Mouse (Mus musculus) limb, embryonic 12.5 days (tissue): ENCODE measurements around the gene Nmur1. TPM values are rescaled to one million over a fixed set of nuclear protein-coding genes. Genes with fewer than 3 reads are reported as not detected.
"Not testable (repeated sequence)": the region's sequence is repeated elsewhere in the genome, so short reads cannot be mapped to it uniquely, and the experiment has no call there.

ENCODE experiments used
- ATAC-seq: fragments of 200-750 bp; cut with Nextera tagmentation; 2 replicates; pipeline ENCODE4 v1.8.0; 2017; ENCODE audit warnings: low read depth, moderate TSS enrichment; ENCODE audit not compliant: insufficient number of reproducible peaks, insufficient read depth, low FRiP score, low TSS enrichment
- H3K27ac ChIP-seq: fragments of 300-500 bp; sonication (generic); 2 replicates; pipeline ENCODE4 v1.5.1; 2016; ENCODE audit warnings: mild to moderate bottlenecking, moderate library complexity
- H3K27me3 ChIP-seq: fragments of 300-500 bp; sonication (generic); 2 replicates; pipeline ENCODE4 v1.6.1; 2016; ENCODE audit warnings: mild to moderate bottlenecking, moderate library complexity
- H3K36me3 ChIP-seq: fragments of 300-500 bp; sonication (generic); 2 replicates; pipeline ENCODE4 v1.6.1; 2016; ENCODE audit warnings: mild to moderate bottlenecking, moderate library complexity
- H3K4me1 ChIP-seq: fragments of 300-500 bp; sonication (generic); replicated peaks from 2 replicates; pipeline ENCODE4 v1.6.1; 2016
- H3K4me2 ChIP-seq: fragments of 300-500 bp; sonication (generic); 2 replicates; pipeline ENCODE4 v1.6.1; 2016; ENCODE audit warnings: mild to moderate bottlenecking, moderate library complexity
- H3K4me3 ChIP-seq: fragments of 300-500 bp; sonication (generic); replicated peaks from 2 replicates; pipeline ENCODE4 v1.5.1; 2016; ENCODE audit warnings: mild to moderate bottlenecking
- H3K9ac ChIP-seq: fragments of 300-500 bp; sonication (generic); replicated peaks from 2 replicates; pipeline ENCODE4 v1.6.1; 2016; ENCODE audit warnings: mild to moderate bottlenecking, moderate library complexity
- H3K9me3 ChIP-seq: fragments of 300-500 bp; sonication (generic); 2 replicates; pipeline ENCODE4 v1.6.1; 2016; ENCODE audit warnings: mild to moderate bottlenecking, moderate library complexity
- WGBS: fragments of 180-500 bp; shearing (Covaris S2); methylation state at CpG from one replicate; pipeline ENCODE4 v1.1.7; 2016; 5-methylcytosine and 5-hydroxymethylcytosine counted together
- microRNA-seq: library from miRNA; unstranded; fragments of <30 nt; microRNA quantifications from one replicate; pipeline ENCODE4, GENCODE M21; 2017
- polyA plus RNA-seq: library from polyadenylated mRNA; unstranded; fragments of >200 nt; fragmentation: Nextera tagmentation; extraction: Ambion mirVana; gene quantifications from 2 replicates; pipeline ENCODE4 v1.2.1, GENCODE M21; 2016

Nmur1 gene
- polyA plus RNA-seq, 1 experiment from 2014 or later, result not detected

GRCm38 (mm10) chr1:86343969-86344861 is 81.8 kb downstream of the Nmur1 start:
- Histone ChIP-seq H3K9me3 (no peaks in the 10 kb centered on the region), H3K27ac (no peak overlapping the region), H3K27me3 (no peaks in the 10 kb centered on the region), H3K4me3 (no peak overlapping the region), H3K4me2 (no peak overlapping the region), H3K36me3 (peaks cover 31% of the 10 kb centered on the region), H3K4me1 (no peaks in the 10 kb centered on the region), H3K9ac (no peak overlapping the region)
- WGBS, result 63% methylated on average over 4 of the region's 4 CpGs
- ATAC-seq, result no peak

- H3K9ac ChIP-seq, result no peak overlapping the region
- H3K27ac ChIP-seq, result no peak overlapping the region
- ATAC-seq, result no peak
- H3K9me3 ChIP-seq, result no peaks in the 10 kb centered on the region
- no peak overlapping the region for H3K4me3 ChIP-seq
- no peaks in the 10 kb centered on the region for H3K4me1 ChIP-seq
- no peak overlapping the region for H3K4me2 ChIP-seq
- H3K27me3 ChIP-seq, result no peaks in the 10 kb centered on the region
- WGBS, result 86% methylated on average over 1 of the region's 1 CpGs
- H3K36me3 ChIP-seq, result peaks cover 21% of the 10 kb centered on the region
Measured at GRCm38 (mm10) chr1:86343087-86343645, 82.9 kb downstream of the Nmur1 start.

- ATAC-seq, result no peak
- Histone ChIP-seq H3K27me3 (no peaks in the 10 kb centered on the region), H3K4me2 (no peak overlapping the region), H3K4me3 (no peak overlapping the region), H3K9ac (no peak overlapping the region), H3K36me3 (peaks cover 13% of the 10 kb centered on the region), H3K4me1 (no peaks in the 10 kb centered on the region), H3K9me3 (no peaks in the 10 kb centered on the region), H3K27ac (no peak overlapping the region)
- WGBS, result 94% methylated on average over 2 of the region's 2 CpGs
Measured at GRCm38 (mm10) chr1:86342371-86342770, 83.7 kb downstream of the Nmur1 start.

- H3K4me1 ChIP-seq, ATAC-seq, H3K27me3 ChIP-seq, H3K27ac ChIP-seq, H3K4me2 ChIP-seq, H3K4me3 ChIP-seq, H3K36me3 ChIP-seq, H3K9ac ChIP-seq, H3K9me3 ChIP-seq: not testable (repeated sequence)
- 94% methylated on average over 2 of the region's 2 CpGs for WGBS
Measured at GRCm38 (mm10) chr1:86341096-86341495, 84.9 kb downstream of the Nmur1 start.

GRCm38 (mm10) chr1:86339156-86339812 is 86.7 kb downstream of the Nmur1 start:
- WGBS, result 28% methylated on average over 4 of the region's 4 CpGs
- no peak overlapping the region for H3K4me2 ChIP-seq
- H3K4me3 ChIP-seq, result no peak overlapping the region
- no peaks in the 10 kb centered on the region for H3K9me3 ChIP-seq
- no peaks in the 10 kb centered on the region for H3K36me3 ChIP-seq
- no peak overlapping the region for H3K27ac ChIP-seq
- H3K4me1 ChIP-seq, result no peaks in the 10 kb centered on the region
- ATAC-seq, result no peak
- no peak overlapping the region for H3K9ac ChIP-seq
- H3K27me3 ChIP-seq, result no peaks in the 10 kb centered on the region

GRCm38 (mm10) chr1:86336330-86336729 is 89.7 kb downstream of the Nmur1 start:
- Histone ChIP-seq H3K4me1 (no peaks in the 10 kb centered on the region), H3K4me2 (no peak overlapping the region), H3K4me3 (no peak overlapping the region), H3K9ac (no peak overlapping the region), H3K9me3 (no peaks in the 10 kb centered on the region), H3K36me3 (no peaks in the 10 kb centered on the region), H3K27me3 (no peaks in the 10 kb centered on the region), H3K27ac (no peak overlapping the region)
- WGBS, result 32% methylated on average over 2 of the region's 2 CpGs
- ATAC-seq, result no peak

Small RNA genes lying within 50 kb of the gene (microRNA-seq; reads per million reads assigned to microRNA genes)
- 40.7 reads per million, percentile 41 among the genes with 10 or more reads in this experiment for gene mmu-mir-3535

Other genes starting within 250 kb of the Nmur1 start
- 5.9 and 7.1 TPM in 2 replicates for gene B3gnt7, start 123.4 kb downstream of the Nmur1 start, polyA plus RNA-seq
- gene Ncl, start 66.8 kb downstream of the Nmur1 start, polyA plus RNA-seq, result 467 and 515 TPM in 2 replicates
- not detected in 2 replicates for gene Tex44, start 101 bp upstream of the Nmur1 start, polyA plus RNA-seq
- 3,930 and 4,018 TPM in 2 replicates for gene Ptma, start 100.5 kb upstream of the Nmur1 start, polyA plus RNA-seq
- 89.8 and 90.7 TPM in 2 replicates for gene Pde6d, start 156.4 kb upstream of the Nmur1 start, polyA plus RNA-seq
- 57.8 and 59.2 TPM in 2 replicates for gene Cops7b, start 156.7 kb upstream of the Nmur1 start, polyA plus RNA-seq
- 1.5 and 1.7 TPM in 2 replicates for gene Nppc, start 244.3 kb upstream of the Nmur1 start, polyA plus RNA-seq